14 mouse cellular contexts compared by ENCODE assay signal in the genomic region with DNA sequence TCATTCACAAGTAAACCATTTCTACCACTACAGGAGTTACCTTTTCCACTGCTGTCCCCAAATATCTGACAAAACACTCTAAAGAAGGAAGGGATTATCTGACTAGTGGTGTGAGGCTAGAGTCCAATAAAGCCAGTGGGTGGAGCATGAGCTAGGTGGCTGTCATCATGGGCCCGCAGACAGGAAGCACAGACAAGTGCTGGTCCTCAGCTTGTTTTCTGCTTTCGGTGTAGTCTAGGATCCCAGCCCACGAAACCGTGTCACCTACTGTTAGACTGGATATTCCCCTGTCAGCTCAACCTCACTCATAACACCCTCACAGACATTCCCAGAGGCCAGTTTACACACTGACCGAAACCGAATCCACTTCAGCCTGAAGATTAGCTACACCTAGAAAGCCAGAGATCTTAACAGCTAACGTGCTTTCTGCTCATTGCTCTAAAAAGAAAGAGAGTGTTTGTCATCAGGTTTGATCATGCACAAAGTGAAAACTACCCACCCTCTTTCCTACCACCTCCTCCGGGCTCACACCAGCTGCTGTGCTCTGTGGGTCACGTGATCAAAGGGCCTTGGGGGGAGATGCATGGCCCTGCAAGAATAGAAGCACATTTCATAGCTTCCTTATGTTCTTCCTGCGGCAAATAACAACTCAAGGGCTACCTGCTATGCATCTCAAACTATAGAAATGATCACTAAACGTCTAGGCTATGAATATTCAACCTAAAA.
DNase-seq lines count a peak whose midpoint lies in the region; ATAC-seq and TF ChIP-seq lines count a peak whose summit lies in the region.
"Had no signal": no experiment of that assay in that cellular context is flagged by ENCODE, and none has a peak within 500 bp of the region (broad histone marks: within the 10 kb centered on the region; RNA-seq: fewer than 3 reads in every experiment).

No protein-coding gene starts in this region.

- DNase-seq in heart, adult 8-10 months (ENCODE audit: low spot score): no peak
- peak; percentile 91 for DNase-seq in A20 (ENCODE audit: low read depth, low spot score)
- peak; percentile 21 for DNase-seq in brain, embryonic 14.5 days (ENCODE audit: low read depth)
- DNase-seq in spleen, adult 2 months (ENCODE audit: low read depth in 1 of 2, low spot score in 2 of 2): peak; percentile 33 to 58
- no peak for DNase-seq in gastrocnemius, postnatal 4 days (ENCODE audit: low spot score in 2 of 2)
- no peak for DNase-seq in kidney, adult 18-20 months
- no peak for DNase-seq in Muller cell, postnatal 12 days (ENCODE audit: inconsistent ontology term)
- DNase-seq: cerebellum, postnatal 25 days; right cerebral cortex, postnatal 25 days had no signal

- H3K36me3 ChIP-seq in heart, embryonic 14.5 days (ENCODE audit: control insufficient read depth, insufficient read depth, low read length): no peaks in the 10 kb centered on the region
- H3K36me3 ChIP-seq in spleen, adult 2 months (ENCODE audit: control insufficient read depth, insufficient read depth, low read length): no peaks in the 10 kb centered on the region
- H3K36me3 ChIP-seq: hindbrain, embryonic 15.5 days; limb, embryonic 12.5 days had no signal

- no peak for TF ChIP-seq POLR2A in brain, embryonic 14.5 days (IDR thresholded peaks at IDR 0.05; ENCODE audit: borderline replicate concordance, extremely low read depth, insufficient read depth, insufficient read length, poor library complexity, severe bottlenecking)
- TF ChIP-seq POLR2A in spleen, adult 2 months (IDR thresholded peaks at IDR 0.05; ENCODE audit: low read depth, low read length): no peak

- H3K27ac ChIP-seq in heart, embryonic 14.5 days (replicated peaks in 1 of 2; ENCODE audit: control insufficient read depth in 1 of 2, insufficient read depth in 1 of 2, low read depth in 2 of 2, low read length in 2 of 2): no peak overlapping the region
- peak overlapping the region; percentile 95 for H3K27ac ChIP-seq in spleen, adult 2 months (ENCODE audit: insufficient read depth, low read length)
- H3K27ac ChIP-seq: layer of hippocampus, adult 2 months; limb, embryonic 12.5 days; macrophage had no signal

- H3K9me3 ChIP-seq in heart, embryonic 14.5 days (ENCODE audit: control insufficient read depth, low read length): no peaks in the 10 kb centered on the region
- H3K9me3 ChIP-seq: hindbrain, embryonic 15.5 days; limb, embryonic 12.5 days had no signal

- no peaks in the 10 kb centered on the region for H3K27me3 ChIP-seq in heart, embryonic 14.5 days (ENCODE audit: control insufficient read depth, insufficient read depth, low read length)
- H3K27me3 ChIP-seq in spleen, adult 2 months (ENCODE audit: control insufficient read depth, insufficient read depth, low read length): no peaks in the 10 kb centered on the region
- H3K27me3 ChIP-seq: hindbrain, embryonic 15.5 days had no signal

- WGBS in heart, embryonic 14.5 days: 55% methylated on average over 11 of the region's 11 CpGs
- 35% methylated on average over 11 of the region's 11 CpGs for WGBS in spleen, adult 2 months

- H3K4me1 ChIP-seq in heart, embryonic 14.5 days (ENCODE audit: control insufficient read depth in 2 of 2, insufficient read depth in 2 of 2, low read length in 2 of 2): peaks cover 8 to 12% of the 10 kb centered on the region in 2 experiments; a peak in 3 of 4 replicates
- peaks cover 10% of the 10 kb centered on the region; the same call in 1 of the 2 replicates for H3K4me1 ChIP-seq in spleen, adult 2 months (ENCODE audit: control insufficient read depth, insufficient read depth, insufficient read length)

- no peak for TF ChIP-seq CTCF in brain, embryonic 14.5 days (IDR thresholded peaks at IDR 0.05; ENCODE audit: borderline replicate concordance, extremely low read depth, insufficient read depth, insufficient read length)
- TF ChIP-seq CTCF in spleen, adult 2 months (IDR thresholded peaks at IDR 0.05; ENCODE audit: extremely low read depth, insufficient read depth, insufficient read length, insufficient replicate concordance): no peak

- H3K9ac ChIP-seq in heart, embryonic 14.5 days (ENCODE audit: low read length): no peak overlapping the region
- H3K9ac ChIP-seq: hindbrain, embryonic 15.5 days; limb, embryonic 12.5 days had no signal

- H3K4me2 ChIP-seq in heart, embryonic 14.5 days (ENCODE audit: low read length): 0 out of 2 replicates have a peak overlapping the region, but pooled peaks have one; percentile 28
- H3K4me2 ChIP-seq: limb, embryonic 12.5 days had no signal

- H3K4me3 ChIP-seq in heart, embryonic 14.5 days (ENCODE audit: control insufficient read depth in 1 of 2, insufficient read depth in 1 of 2, low read depth in 1 of 2, low read length in 2 of 2): no peak overlapping the region
- peak overlapping the region; percentile 40; the same call in 1 of the 2 replicates for H3K4me3 ChIP-seq in spleen, adult 2 months (ENCODE audit: extremely low read depth, insufficient read depth, insufficient read length)
- H3K4me3 ChIP-seq: hindbrain, embryonic 15.5 days; layer of hippocampus, adult 2 months; limb, embryonic 12.5 days had no signal

- ATAC-seq in heart, embryonic 14.5 days (ENCODE audit: insufficient number of reproducible peaks, insufficient read depth, low FRiP score, low read depth): no peak

Comparison
In these comparisons a context has a peak if more than half of its experiments do, and no peak if none do; other contexts are left out.
1. DNase-seq: peak in A20 (single experiment), brain, embryonic 14.5 days (single experiment) and spleen, adult 2 months (2 of 2); none in heart, adult 8-10 months (single experiment), gastrocnemius, postnatal 4 days (0 of 2), kidney, adult 18-20 months (single experiment) and Muller cell, postnatal 12 days (single experiment).